Mouse (Mus musculus): ENCODE data around the gene Slc16a14.

Gene Slc16a14

GRCm38 (mm10) chr1:84910177-84910804 lies 24.6 kb downstream of the Slc16a14 start:
- no peak for DNase-seq (ENCODE audit: low spot score)

GRCm38 (mm10) chr1:84904467-84904866 lies 30.5 kb downstream of the Slc16a14 start:
- DNase-seq (ENCODE audit: low spot score) = no peak

DNA sequence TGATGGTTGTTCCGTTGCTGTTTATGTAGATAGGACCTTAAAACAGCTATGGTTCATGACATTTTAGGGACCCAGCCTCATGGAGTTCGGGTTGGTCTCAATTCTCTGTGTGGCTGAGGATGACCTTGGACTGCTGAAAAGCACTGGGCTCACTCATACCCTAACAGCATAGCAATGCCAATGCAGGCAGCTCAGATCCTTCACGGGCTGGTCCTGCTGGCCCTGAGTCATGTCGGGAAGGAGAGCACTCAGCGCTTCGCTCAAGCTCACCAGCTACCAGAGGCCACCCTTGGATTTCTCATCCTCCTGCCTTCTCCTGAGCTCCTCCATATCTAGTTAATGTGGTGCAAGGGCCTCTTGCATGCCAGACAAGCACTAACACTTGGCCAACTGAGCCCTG lies 35.8 kb downstream of the Slc16a14 start:
- DNase-seq (ENCODE audit: low spot score) = no peak

- DNase-seq (ENCODE audit: low spot score) = no peak
Measured at GRCm38 (mm10) chr1:84897364-84897763, 37.6 kb downstream of the Slc16a14 start.

GRCm38 (mm10) chr1:84891746-84892145 lies 43.2 kb downstream of the Slc16a14 start:
- no peak for DNase-seq (ENCODE audit: low spot score)

DNA sequence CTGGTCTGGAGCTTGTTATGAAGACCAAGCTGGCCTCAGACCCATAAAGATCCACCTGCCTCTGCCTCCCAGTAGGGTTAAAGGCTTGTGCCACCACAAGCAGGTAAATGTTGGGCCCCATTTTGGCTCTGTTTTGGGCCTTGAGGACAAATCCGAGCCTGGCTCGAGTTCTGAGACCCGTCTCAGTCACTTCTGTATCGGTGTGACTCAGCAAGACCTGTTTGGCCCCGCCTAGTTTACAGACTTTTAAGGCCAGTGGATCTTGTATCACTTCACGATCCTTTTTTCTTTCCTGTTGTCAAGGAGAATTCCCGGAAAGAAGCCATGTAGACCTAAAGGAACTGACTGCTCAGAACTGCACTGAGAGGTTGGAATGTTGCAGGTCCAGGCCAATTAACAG lies 44.4 kb downstream of the Slc16a14 start:
- no peak for DNase-seq (ENCODE audit: low spot score)

- no peak for DNase-seq (ENCODE audit: low spot score)
Measured at GRCm38 (mm10) chr1:84890005-84890393, 44.9 kb downstream of the Slc16a14 start.

- no peak for DNase-seq (ENCODE audit: low spot score)
Measured at GRCm38 (mm10) chr1:84889330-84890004, 45.5 kb downstream of the Slc16a14 start.

DNA sequence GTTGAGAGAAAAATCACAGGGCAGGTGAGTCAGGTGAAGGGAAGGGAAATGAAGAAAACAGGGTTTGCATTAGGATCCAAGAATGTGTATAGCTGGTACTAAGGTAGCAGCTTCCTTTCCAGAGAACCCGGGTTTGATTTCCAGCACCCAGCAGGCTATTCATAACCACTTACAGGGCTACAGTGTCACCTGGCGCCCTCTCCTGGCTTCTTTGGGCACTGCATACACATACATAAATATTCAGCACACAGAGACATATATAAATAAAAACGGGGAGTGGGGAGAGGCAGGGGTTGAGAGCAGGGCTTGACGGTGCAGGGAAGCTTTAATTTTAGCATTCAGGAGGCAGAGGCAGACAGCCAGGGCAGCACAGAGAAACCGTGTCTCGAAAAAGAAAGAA lies 49.0 kb downstream of the Slc16a14 start:
- DNase-seq (ENCODE audit: low spot score) = no peak

DNA sequence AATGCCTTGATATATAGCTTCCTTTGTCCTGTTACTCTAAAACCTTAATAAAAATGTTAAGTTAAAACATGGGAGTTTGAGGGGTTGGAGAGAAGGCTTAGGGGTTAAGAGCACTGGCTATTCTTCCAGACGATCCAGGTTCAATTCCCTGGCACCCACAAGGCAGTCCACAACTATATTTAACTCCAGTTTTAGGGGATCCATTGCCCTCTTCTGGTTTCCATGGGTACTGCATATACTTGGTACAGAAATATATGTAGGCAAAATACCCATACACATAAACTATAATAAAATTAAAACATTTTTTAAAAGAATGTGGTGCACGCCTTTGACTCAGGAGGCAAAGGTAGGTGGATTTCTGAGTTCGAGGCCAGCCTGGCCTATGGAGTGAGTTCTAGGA lies 49.8 kb downstream of the Slc16a14 start:
- peak; percentile 37 for DNase-seq (ENCODE audit: low spot score)

DNA sequence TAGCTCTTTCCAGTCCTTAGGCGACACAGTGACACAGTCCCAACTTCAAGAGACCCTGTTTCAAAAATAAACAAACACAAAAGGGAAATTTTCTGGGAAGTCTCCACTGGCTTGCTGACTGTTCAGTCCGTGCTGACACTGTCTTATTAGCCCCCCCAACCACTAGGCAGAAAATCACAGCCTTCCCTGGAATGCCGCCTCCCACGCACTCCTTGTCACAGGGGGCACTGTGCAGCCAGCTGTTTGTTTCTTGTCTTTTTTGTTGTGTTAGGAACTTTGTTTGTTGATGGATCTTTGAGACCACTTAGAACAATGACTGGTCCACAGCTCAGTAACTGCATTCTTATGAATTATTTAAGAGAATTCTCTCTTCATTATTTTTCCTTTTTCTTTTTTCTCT lies 51.0 kb downstream of the Slc16a14 start:
- no peak for DNase-seq (ENCODE audit: low spot score)

DNA sequence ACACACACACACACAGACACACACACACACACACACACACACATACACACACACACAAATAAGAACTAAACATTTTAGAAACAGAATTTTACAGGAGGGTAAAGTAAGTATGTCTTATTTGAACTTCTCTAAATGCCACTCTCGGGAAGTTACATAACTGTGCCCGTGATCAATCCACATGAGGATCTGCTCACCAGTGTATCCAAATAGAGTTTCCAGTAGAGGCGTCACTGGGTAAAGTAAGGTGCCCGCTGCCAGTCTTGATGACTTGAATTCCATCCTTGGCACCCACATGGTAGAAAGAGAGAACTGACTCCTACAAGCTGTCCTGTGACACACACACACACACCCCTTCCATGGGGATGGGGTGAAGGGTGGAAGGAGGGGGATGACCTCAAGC lies 52.0 kb downstream of the Slc16a14 start:
- no peak for DNase-seq (ENCODE audit: low spot score)

DNA sequence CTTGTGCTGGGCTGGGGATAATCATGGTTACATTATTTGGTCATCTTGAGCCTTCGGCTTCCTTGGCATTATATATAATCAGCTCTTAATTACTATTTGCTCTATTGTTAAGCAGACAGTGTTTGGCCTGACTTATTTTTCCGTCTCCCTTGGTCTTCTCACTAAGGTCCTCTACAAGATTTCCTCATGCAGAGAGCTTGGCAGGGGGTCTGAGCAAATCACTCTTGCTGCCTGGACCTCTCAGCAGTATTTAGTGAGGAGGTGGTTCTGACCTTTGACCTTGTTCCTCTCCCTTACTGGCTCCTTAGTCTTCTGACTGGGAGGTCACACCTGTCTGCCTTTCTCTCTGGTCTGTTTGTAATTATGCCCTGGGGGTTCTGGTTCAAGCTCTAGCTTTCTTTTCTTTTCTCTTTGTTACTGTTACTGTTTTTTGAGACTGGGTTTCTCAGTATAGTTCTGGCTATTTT lies 52.8 kb downstream of the Slc16a14 start:
- DNase-seq (ENCODE audit: low spot score) = no peak

GRCm38 (mm10) chr1:84881248-84882065 lies 53.5 kb downstream of the Slc16a14 start:
- no peak for DNase-seq (ENCODE audit: low spot score)

DNA sequence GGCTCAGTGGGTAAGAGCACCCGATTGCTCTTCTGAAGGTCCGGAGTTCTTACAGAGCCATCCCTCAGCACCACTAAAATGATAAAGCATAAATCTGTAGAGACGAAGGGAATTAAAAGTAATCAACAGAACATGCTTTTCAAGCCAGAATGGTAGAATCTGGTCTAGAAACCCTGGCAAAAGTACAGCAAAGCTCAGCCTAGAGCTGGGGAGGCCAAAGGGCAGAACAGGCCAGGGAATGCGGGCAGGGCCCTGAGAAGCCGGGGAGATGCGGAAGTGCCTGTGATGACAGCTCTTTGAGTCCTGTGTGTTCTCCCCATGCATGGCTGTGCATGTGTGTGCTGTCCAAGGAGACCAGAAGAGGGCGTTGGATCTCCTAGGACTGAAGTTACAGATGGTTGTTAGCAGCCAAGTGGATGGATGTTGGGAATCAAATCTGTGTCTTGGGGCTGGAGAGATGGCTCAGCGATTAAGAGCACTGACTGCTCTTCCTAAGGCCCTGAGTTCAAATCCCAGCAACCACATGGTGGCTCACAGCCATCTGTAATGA lies 55.3 kb downstream of the Slc16a14 start:
- DNase-seq (ENCODE audit: low spot score) = no peak

- no peak for DNase-seq (ENCODE audit: low spot score)
Measured at GRCm38 (mm10) chr1:84877590-84877989, 57.3 kb downstream of the Slc16a14 start.

GRCm38 (mm10) chr1:84872939-84873338 lies 62.0 kb downstream of the Slc16a14 start:
- DNase-seq (ENCODE audit: low spot score) = no peak

GRCm38 (mm10) chr1:84872105-84872504 lies 62.8 kb downstream of the Slc16a14 start:
- no peak for DNase-seq (ENCODE audit: low spot score)

- DNase-seq (ENCODE audit: low spot score) = no peak
Measured at GRCm38 (mm10) chr1:84871131-84871530, 63.8 kb downstream of the Slc16a14 start.

GRCm38 (mm10) chr1:84869498-84869897 lies 65.4 kb downstream of the Slc16a14 start:
- no peak for DNase-seq (ENCODE audit: low spot score)

- DNase-seq (ENCODE audit: low spot score) = no peak
Measured at GRCm38 (mm10) chr1:84868841-84869240, 66.1 kb downstream of the Slc16a14 start.

DNA sequence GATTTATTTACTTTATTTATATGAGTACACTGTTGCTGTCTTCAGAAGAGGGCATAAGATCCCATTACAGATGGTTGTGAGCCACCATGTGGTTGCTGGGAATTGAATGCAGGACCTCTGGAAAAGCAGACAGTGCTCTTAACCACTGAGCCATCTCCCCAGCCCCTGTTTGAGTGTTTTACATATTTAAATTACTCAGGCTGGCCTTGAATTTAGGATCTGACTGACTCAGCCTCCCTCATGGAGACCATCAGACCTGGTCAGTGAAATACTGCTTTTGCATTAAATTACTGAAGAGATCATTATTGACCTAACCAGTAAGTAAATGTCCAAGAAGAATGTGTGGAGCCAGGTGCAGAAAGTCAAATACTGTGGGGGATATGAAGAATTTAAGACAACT lies 66.6 kb downstream of the Slc16a14 start:
- no peak for DNase-seq (ENCODE audit: low spot score)

Measured in c-Kit-positive CD71-positive TER-119-positive erythroid progenitor cells, embryonic 14.5 days (primary cell).